Mouse (Mus musculus) E14TG2a.4 (cell line): Measurements from ENCODE around the gene Gm498.

Experiments
- CTCF ChIP-seq: conservative IDR thresholded peaks from 2 replicates; pipeline ENCODE4 v1.5.1; 2014; ENCODE audit warnings: low read length
- NANOG ChIP-seq: IDR thresholded peaks from 2 replicates; pipeline ENCODE4 v1.6.1; 2014; ENCODE audit warnings: borderline replicate concordance, low read length, mixed read lengths
- POU5F1 ChIP-seq: IDR thresholded peaks from 2 replicates; pipeline ENCODE4 v1.6.1; 2014; ENCODE audit warnings: low read length, borderline replicate concordance

DNA sequence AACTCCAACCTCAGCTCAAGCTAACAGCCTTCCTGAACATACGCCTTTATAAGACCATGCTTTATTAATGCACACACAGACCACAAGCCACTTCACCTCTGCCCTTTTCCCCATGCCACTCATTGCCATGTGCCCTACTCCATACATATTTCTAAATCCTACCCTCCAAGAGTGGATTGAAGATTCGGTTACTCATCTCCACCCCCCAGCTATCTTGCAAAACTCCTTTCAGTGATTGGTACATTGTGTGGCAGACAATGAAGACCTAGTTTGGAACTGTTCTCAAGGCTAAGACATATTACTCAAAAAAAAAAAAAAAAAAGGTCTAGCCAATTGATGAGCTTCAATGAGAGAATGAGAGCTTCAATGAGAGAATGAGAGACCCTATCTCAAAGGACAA is 39.7 kb upstream of the Gm498 start:
- no peak for TF ChIP-seq CTCF
- TF ChIP-seq NANOG = no peak
- no peak for TF ChIP-seq POU5F1
